Mouse (Mus musculus) heart, postnatal 14 days (tissue): ENCODE data around the gene Ppp2r5a. TPM values are rescaled to one million over a fixed set of nuclear protein-coding genes. Genes with fewer than 3 reads are reported as not detected.
A peak's percentile ranks its signal among the peaks of the same experiment; 100 is the strongest.

Experiments
- DNase-seq, 2 experiments: peaks; one replicate each; pipeline ENCODE4 v3.0.0; 2021 to 2022
- intact Hi-C: fragments of 180-260 bp; cut with DNase I; formaldehyde crosslinking; loops from one replicate; pipeline ENCODE4 v1.15.1; 2025
- total RNA-seq, 2 experiments: library from RNA; stranded (reverse); gene quantifications; 2 replicates each; pipeline ENCODE4 v1.2.3; 2021

Ppp2r5a gene
- total RNA-seq, 2 experiments from 2014 or later = 116 to 118 TPM

DNA sequence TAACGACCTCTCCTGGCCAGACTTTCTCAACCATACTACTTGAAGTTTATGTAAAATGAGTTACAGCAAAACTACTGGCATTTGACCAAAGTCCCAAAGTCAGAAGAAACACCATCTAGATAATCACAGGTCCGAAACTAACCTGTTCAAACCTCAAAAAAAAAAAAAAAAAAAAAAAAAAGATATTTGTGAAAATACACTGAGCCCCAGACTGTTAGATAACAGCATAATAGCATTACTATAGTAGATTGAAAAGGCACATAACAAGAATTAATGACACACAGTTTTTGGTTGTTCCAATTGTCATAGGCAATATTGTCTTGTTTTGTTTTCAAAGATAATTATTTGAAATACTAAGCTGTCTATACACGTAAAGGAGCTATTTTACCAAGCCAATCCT lies 9.5 kb downstream of the Ppp2r5a start:
- intact Hi-C loops = loop anchor here (5.0 kb wide), 1 partner anchor 36 kb away; no protein-coding TSS in a partner anchor
- no peak for DNase-seq

DNA sequence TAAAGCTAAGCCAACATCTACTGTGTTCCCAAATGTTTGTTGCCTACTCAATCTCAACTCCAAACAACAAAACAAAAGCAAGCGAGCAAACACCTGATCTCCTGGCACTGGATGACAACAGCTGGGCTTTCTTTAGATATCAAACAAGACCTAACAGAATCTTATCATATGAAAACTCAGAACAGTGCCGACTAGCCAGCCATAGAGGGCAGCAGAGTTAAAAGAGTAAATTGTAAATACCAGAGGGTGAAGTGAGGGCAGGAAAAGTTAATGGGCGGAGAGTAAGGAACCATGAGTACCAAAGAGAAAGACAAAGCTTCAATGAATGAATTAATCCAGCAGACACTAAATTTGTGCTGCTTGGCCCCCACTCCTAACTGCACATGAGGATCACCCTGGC lies 11.8 kb downstream of the Ppp2r5a start:
- DNase-seq = peak; percentile 38 to 59
- intact Hi-C loops = loop anchor here (2.0 to 5.0 kb wide), 2 partner anchors 34 to 171 kb away; no protein-coding TSS in a partner anchor

DNA sequence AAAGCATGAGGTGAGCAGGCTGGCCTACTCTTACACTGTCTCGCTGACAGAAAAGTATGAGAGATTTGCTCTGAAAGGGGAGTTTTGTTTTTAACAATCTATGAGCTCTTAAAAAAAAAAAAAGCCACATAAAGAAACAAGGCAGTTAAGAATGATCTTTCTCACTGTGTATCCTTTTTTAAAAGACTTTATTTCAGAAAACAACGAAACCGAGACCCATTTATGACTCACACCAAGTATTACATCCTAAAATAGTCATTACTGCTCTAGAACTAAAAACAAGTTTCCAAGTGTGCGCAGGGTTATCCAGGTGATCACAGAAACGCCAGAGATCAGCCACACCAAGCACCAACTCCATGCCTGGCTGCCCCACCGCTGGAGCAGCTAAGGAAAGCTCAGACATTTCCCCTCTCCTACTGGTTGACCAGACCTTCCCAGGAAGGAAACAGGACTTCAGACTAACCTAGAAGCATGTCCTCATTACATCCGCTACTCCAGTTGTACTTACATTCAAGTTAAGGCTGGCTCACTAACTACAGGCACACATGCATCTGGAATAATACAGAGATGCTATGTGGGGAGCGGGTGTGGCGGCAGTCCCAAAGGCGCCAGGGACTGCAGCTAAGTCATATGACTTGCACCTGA lies 18.2 kb downstream of the Ppp2r5a start:
- intact Hi-C loops = no loop called here
- DNase-seq = no peak

- intact Hi-C loops = no loop called here
- no peak for DNase-seq
These were observed 20.9 kb downstream of the Ppp2r5a start for GRCm38 (mm10) chr1:191381955-191382736.

- DNase-seq = no peak
- intact Hi-C loops = no loop called here
These were observed 22.2 kb downstream of the Ppp2r5a start for GRCm38 (mm10) chr1:191380843-191381242.

DNA sequence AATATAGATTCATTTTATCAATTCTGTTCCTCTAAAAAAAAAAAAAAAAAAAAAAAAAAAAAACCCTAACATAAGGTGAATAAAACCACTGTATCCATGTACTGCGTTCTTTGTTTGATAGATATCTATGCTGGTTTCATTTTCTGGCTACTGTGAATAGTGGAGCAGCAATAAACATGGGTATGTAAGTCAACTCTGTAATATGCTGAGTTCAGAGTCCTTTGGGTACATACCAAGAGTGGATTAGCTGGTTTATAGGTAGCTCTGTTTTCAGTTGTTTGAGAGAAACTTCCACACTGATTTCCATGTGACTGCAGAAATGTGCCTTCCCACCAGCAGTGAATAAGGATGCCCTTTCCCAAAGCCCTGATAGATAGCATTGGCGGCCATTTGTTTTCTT lies 25.0 kb downstream of the Ppp2r5a start:
- intact Hi-C loops = no loop called here
- DNase-seq = no peak

DNA sequence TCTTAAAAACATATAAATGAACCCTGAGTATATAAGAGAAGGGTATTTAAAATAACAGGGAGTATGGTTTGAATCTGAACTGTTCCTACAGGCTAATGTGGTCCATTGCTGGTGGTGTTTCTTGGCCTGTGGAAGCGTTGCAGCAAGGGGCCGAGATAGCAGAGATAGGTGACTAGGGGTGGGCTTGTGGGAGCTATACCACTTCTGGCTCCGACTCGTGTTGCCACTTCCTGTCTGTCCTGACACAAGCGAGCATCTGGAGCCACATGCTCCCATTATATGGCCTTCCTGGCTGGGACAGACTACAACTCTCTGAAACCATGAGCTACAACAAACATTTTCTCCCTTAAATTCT lies 27.5 kb downstream of the Ppp2r5a start:
- DNase-seq = no peak
- intact Hi-C loops = no loop called here

GRCm38 (mm10) chr1:191374993-191375643 lies 28.0 kb downstream of the Ppp2r5a start:
- DNase-seq = no peak
- intact Hi-C loops = no loop called here

DNA sequence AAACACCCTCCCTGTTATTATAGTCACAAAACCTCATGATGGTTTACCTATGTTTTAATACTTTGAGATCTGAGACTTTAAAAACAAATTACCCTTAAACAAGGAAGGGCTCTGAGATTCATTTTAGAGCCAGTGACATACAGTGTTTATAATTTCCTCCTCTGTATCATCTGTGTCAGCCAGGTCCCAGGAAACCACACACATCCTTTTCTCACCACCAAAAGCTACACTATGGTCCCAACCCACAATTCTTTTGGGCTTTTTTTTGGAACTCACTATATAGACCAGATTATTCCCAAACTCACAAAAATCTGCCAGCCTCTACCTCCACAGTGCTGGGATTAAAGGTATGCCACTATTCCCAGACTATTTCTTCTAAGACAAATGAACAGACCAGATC lies 33.9 kb downstream of the Ppp2r5a start:
- no peak for DNase-seq
- intact Hi-C loops = loop anchor here (10.0 kb wide), 1 partner anchor 196 kb away; no protein-coding TSS in a partner anchor

GRCm38 (mm10) chr1:191368193-191368592 lies 34.9 kb downstream of the Ppp2r5a start:
- no peak for DNase-seq
- intact Hi-C loops = loop anchor here (10.0 kb wide), 1 partner anchor 197 kb away; no protein-coding TSS in a partner anchor

DNA sequence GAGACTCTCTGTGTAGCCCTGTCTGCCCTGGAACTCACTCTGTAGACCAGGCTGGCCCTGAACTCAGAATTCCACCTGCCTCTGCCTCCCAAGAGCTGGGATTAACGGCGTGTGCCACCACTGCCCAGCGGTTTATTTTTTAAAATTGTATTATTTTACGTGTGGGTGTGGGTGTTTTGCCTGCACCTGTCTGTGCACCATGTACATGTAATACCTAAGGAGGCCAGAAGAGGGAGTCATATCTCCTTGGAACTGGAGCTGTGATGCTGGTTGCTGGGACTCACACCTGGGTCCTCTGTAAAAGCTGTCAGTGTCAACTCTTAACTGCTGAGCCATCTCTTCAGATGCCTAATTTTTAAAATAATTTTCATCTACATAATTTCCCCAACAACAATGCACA lies 38.6 kb downstream of the Ppp2r5a start:
- peak in 1 of 2 experiments; percentile 26 for DNase-seq
- intact Hi-C loops = loop anchor here (10.0 kb wide), 1 partner anchor 200 kb away; no protein-coding TSS in a partner anchor

GRCm38 (mm10) chr1:191362412-191362811 lies 40.7 kb downstream of the Ppp2r5a start:
- no peak for DNase-seq
- intact Hi-C loops = loop anchor here (10.0 kb wide), 1 partner anchor 202 kb away; no protein-coding TSS in a partner anchor

- intact Hi-C loops = loop anchor here (5.0 kb wide), 1 partner anchor 33 kb away; no protein-coding TSS in a partner anchor
- no peak for DNase-seq
These were observed 43.6 kb downstream of the Ppp2r5a start for GRCm38 (mm10) chr1:191359478-191359877.

DNA sequence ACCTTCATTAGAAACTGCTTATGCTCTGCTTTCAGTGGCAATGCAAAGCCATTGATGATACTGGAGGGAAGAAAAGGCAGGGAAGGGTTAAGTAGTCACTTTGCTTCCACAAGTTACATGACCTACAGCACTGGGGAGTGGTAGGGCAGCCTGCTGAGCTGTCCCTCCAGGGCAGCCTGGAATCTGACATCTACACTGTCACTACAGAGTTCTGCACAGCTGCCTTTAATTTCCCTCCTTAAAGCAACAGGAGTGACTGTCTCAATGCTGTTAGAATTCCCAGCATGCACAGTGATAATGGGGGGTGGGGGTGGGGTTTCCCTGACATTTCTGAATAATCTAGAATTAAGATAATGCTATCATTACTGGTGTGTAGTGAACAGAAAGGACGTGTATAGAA lies 46.1 kb downstream of the Ppp2r5a start:
- intact Hi-C loops = loop anchor here (5.0 kb wide), 1 partner anchor 35 kb away; no protein-coding TSS in a partner anchor
- DNase-seq = no peak

DNA sequence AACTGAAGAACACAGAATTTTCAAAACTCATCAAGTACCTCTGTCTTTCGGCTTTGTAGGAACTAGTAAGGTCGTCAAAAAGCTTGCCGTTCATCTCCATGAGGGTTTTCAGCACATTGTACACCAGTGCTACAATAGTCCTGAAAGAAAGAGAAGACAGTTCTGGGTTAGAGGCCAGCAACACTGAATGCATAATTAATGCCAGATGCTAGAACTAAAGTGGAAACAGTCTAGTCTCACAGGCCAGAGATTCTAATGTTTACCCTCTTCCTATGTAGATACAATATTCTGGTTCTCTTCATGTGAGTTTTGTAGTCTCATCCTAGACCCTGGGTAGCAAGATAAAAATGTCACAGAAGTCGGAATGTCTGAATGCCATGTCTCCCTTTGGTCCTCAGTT lies 49.2 kb downstream of the Ppp2r5a start:
- intact Hi-C loops = no loop called here

DNA sequence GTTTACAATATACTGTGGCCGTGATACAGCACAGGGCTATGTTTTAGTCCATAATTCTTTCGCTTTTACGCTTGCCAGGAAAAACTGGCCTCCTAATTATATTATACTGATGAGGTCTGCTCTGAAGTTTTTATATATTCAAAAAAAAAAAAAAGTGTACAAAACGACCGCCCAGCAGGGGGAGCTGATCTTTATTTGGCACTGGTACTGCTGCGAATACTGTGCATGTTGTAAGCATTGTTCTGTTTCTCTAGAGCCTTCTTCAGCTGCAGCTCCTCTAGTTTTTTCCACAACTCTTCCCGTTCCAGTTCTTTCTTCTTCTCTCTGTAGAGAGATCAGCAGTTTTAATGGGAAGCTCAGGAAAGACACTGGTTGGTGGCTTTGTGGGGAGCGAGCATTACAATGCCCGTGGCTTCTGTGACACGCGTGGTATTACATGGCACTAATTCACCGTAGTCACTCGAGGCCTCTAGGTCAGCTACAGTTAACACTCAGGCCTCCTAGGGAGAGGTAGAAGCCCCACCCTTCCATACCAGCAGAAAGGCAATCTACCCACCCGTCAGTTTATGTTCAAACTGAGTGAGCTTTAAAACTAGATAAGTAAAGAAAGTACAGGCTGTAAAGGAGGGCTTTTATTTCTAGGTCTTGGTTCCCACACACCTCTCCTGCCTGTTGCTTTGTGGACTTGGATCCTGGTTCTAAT lies 50.1 kb downstream of the Ppp2r5a start:
- intact Hi-C loops = no loop called here
- peak; percentile 62 to 68 for DNase-seq

More for the DNA sequence above, 49.2 kb downstream of the Ppp2r5a start:
- no peak for DNase-seq

GRCm38 (mm10) chr1:191350355-191350754 lies 52.7 kb downstream of the Ppp2r5a start:
- intact Hi-C loops = loop anchor here (2.0 kb wide), 1 partner anchor 38 kb away; no protein-coding TSS in a partner anchor
- no peak for DNase-seq

- no peak for DNase-seq
- intact Hi-C loops = loop anchor here (2.0 kb wide), 1 partner anchor 37 kb away; no protein-coding TSS in a partner anchor
These were observed 53.5 kb downstream of the Ppp2r5a start for GRCm38 (mm10) chr1:191349486-191350037.

DNA sequence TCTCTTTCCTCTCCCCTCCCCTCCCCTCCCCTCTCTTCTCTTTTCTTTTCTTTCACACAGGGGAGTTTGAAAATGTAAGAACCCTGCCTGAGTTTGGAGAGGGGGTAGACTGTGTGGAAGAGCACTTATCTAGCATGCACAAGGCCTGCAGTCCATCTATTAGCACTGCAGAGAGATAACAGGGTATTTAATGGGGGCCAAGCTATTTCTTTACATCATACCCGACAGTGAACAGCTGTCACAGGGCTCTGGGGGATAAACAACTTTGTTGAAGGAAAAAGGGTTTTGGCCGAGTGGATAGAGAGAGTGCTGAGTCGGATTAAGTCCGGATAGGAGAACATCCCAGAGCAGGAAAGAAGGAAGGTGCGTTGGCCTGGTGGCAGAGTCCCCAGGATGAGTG lies 54.1 kb downstream of the Ppp2r5a start:
- intact Hi-C loops = no loop called here

GRCm38 (mm10) chr1:191348592-191348991 lies 54.5 kb downstream of the Ppp2r5a start:
- intact Hi-C loops = no loop called here
- no peak for DNase-seq

More for the DNA sequence above, 54.1 kb downstream of the Ppp2r5a start:
- no peak for DNase-seq
